Mouse (Mus musculus) liver (tissue): ENCODE measurements at regions not wholly inside any gene's neighbourhood (a gene's known extent, or its start where the extent isn't known, plus 50 kb on each side); places are given as distances from the start of the nearest gene placed in this dataset.

Experiments
- DNase-seq: peaks from one replicate; pipeline ENCODE4 v3.0.0-alpha.2; 2020; ENCODE audit warnings: mixed read lengths

- DNase-seq: no peak
These were observed 63.3 kb upstream of the Shh start for GRCm38 (mm10) chr5:28530202-28530855.

GRCm38 (mm10) chr5:28526435-28526834 is 59.4 kb upstream of the Shh start:
- no peak for DNase-seq

GRCm38 (mm10) chr5:28520800-28521707 is 54.0 kb upstream of the Shh start:
- DNase-seq: no peak

- DNase-seq: no peak
These were observed 52.0 kb upstream of the Shh start for GRCm38 (mm10) chr5:28519059-28519543.
